Comparison of ENCODE assay signal across 9 mouse cellular contexts in the genomic region with DNA sequence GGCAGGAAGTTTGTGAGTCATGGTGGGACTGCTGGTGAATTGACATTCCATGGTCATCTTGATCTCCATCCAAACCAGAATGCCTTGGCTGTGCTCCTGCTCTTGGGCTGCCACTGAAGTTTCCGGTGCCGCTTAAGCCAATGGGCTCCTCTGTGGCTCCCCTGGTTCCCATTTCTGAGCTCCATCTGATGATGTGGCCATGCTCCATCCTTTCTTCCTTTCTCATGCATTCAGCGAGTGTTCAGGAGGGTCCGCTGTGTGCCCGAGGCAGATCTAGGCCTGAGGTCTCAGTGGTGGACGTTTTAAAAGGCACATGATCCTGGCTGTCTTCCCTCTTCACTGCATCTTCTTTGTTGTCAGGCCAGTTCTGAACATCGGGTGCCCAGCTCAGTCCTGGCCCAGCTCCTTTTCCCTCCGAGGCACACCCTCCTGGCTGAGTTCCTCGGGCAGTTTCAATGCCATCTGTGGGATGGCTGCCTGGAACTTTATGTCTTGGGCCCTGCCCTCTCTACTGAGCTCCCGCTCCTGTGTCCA. TPM values are rescaled to one million over a fixed set of nuclear protein-coding genes. Genes with fewer than 3 reads are reported as not detected.
DNase-seq lines count a peak whose midpoint lies in the region; ATAC-seq and TF ChIP-seq lines count a peak whose summit lies in the region.
"Had no signal": no experiment of that assay in that cellular context is flagged by ENCODE, and none has a peak within 500 bp of the region (broad histone marks: within the 10 kb centered on the region; RNA-seq: fewer than 3 reads in every experiment).

No protein-coding gene starts in this region.

- no peak overlapping the region for H3K9ac ChIP-seq in embryonic facial prominence, embryonic 13.5 days
- H3K9ac ChIP-seq in intestine, embryonic 16.5 days (ENCODE audit: low read depth, low read length) = no peak overlapping the region

- no peaks in the 10 kb centered on the region for H3K9me3 ChIP-seq in embryonic facial prominence, embryonic 13.5 days
- H3K9me3 ChIP-seq in embryonic facial prominence, embryonic 10.5 days = no peaks in the 10 kb centered on the region
- no peaks in the 10 kb centered on the region for H3K9me3 ChIP-seq in intestine, embryonic 16.5 days (ENCODE audit: control insufficient read depth, low read length)

- DNase-seq in embryonic facial prominence, embryonic 10.5 days (ENCODE audit: low spot score) = no peak
- peak; percentile 100 for DNase-seq in 3T3-L1 (ENCODE audit: low read depth, low spot score)
- peak; percentile 37 to 50 for DNase-seq in cerebellum, postnatal 36 days
- peak; percentile 66 for DNase-seq in layer of hippocampus, postnatal 10 days (ENCODE audit: low spot score in 2 of 2)
- DNase-seq in thymus, postnatal 25 days = no peak

- TF ChIP-seq CTCF in olfactory bulb, adult 2 months (IDR thresholded peaks at IDR 0.05; ENCODE audit: insufficient read depth, low read depth, low read length) = no peak

- H3K36me3 ChIP-seq in embryonic facial prominence, embryonic 13.5 days = peaks cover 49% of the 10 kb centered on the region
- peaks cover 51% of the 10 kb centered on the region for H3K36me3 ChIP-seq in embryonic facial prominence, embryonic 10.5 days (replicated peaks)
- peaks cover 7% of the 10 kb centered on the region for H3K36me3 ChIP-seq in intestine, embryonic 16.5 days (ENCODE audit: control insufficient read depth, insufficient read depth, low read length)

- no peak for TF ChIP-seq POLR2A in olfactory bulb, adult 2 months (IDR thresholded peaks at IDR 0.05; ENCODE audit: insufficient read depth, low read depth, low read length)

- H3K4me1 ChIP-seq in embryonic facial prominence, embryonic 13.5 days = peaks cover 44% of the 10 kb centered on the region
- H3K4me1 ChIP-seq in embryonic facial prominence, embryonic 10.5 days = peaks cover 13% of the 10 kb centered on the region
- H3K4me1 ChIP-seq in olfactory bulb, adult 2 months (ENCODE audit: control insufficient read depth, insufficient read depth, low read length) = peaks cover 11% of the 10 kb centered on the region
- H3K4me1 ChIP-seq in intestine, embryonic 16.5 days (ENCODE audit: control insufficient read depth, insufficient read depth, low read length) = 0 out of 2 replicates have a peak, but pooled peaks cover 7% of the 10 kb centered on the region

- ATAC-seq in embryonic facial prominence, embryonic 13.5 days (ENCODE audit: insufficient number of reproducible peaks, insufficient read depth, low FRiP score, low TSS enrichment, low read depth) = peak; percentile 69
- no peak for ATAC-seq in intestine, embryonic 16.5 days

- no peak overlapping the region for H3K4me3 ChIP-seq in embryonic facial prominence, embryonic 13.5 days
- H3K4me3 ChIP-seq in embryonic facial prominence, embryonic 10.5 days = no peak overlapping the region
- H3K4me3 ChIP-seq in olfactory bulb, adult 2 months (ENCODE audit: insufficient read depth, low read depth, low read length) = no peak overlapping the region
- no peak overlapping the region for H3K4me3 ChIP-seq in intestine, embryonic 16.5 days (ENCODE audit: low read length)

- H3K27ac ChIP-seq in embryonic facial prominence, embryonic 13.5 days = peak overlapping the region; percentile 72
- H3K27ac ChIP-seq in embryonic facial prominence, embryonic 10.5 days (replicated peaks) = no peak overlapping the region
- H3K27ac ChIP-seq in olfactory bulb, adult 2 months (ENCODE audit: insufficient read depth, low read depth, low read length) = peak overlapping the region; percentile 70
- H3K27ac ChIP-seq in intestine, embryonic 16.5 days (ENCODE audit: low read length) = no peak overlapping the region

- WGBS in embryonic facial prominence, embryonic 13.5 days = 78% methylated on average over 10 of the region's 10 CpGs
- WGBS in embryonic facial prominence, embryonic 10.5 days = 88% methylated on average over 10 of the region's 10 CpGs
- 44% methylated on average over 10 of the region's 10 CpGs for WGBS in olfactory bulb, adult 2 months
- 87% methylated on average over 10 of the region's 10 CpGs for WGBS in intestine, embryonic 16.5 days

- no peaks in the 10 kb centered on the region for H3K27me3 ChIP-seq in embryonic facial prominence, embryonic 13.5 days
- no peaks in the 10 kb centered on the region for H3K27me3 ChIP-seq in embryonic facial prominence, embryonic 10.5 days (replicated peaks; ENCODE audit: low read depth, poor library complexity, severe bottlenecking)
- no peaks in the 10 kb centered on the region for H3K27me3 ChIP-seq in intestine, embryonic 16.5 days (replicated peaks; ENCODE audit: control insufficient read depth, insufficient read depth, low read length)

- H3K4me2 ChIP-seq in embryonic facial prominence, embryonic 13.5 days = no peak overlapping the region
- no peak overlapping the region for H3K4me2 ChIP-seq in intestine, embryonic 16.5 days (ENCODE audit: low read depth, low read length)

RNA-seq across cellular contexts. Expression of a gene that starts 40.0 kb away (rescaled TPM):
- 12.1 and 15.4 TPM in 2 replicates for polyA plus RNA-seq in embryonic facial prominence, embryonic 13.5 days (2015; fragmentation: Nextera tagmentation; extraction: Ambion mirVana)
- 9.3 and 12.2 TPM in 2 replicates for polyA plus RNA-seq in embryonic facial prominence, embryonic 10.5 days (2016; fragmentation: Nextera tagmentation; extraction: Ambion mirVana)
- total RNA-seq in layer of hippocampus, postnatal 10 days (2021) = 10 to 100 TPM; 16.1 to 21.9 TPM
- polyA plus RNA-seq in olfactory bulb, adult 2 months (2012; ENCODE audit: insufficient read depth, insufficient read length, low replicate concordance, missing spikeins) = not detected in 2 replicates
- 13.5 and 15.0 TPM in 2 replicates for polyA plus RNA-seq in intestine, embryonic 16.5 days (2015; fragmentation: Nextera tagmentation; extraction: Ambion mirVana)
- total RNA-seq: neutrophil, adult 5-6 weeks had no signal

RNA-seq across cellular contexts. Expression of a gene that starts 51.6 kb away (rescaled TPM):
- polyA plus RNA-seq in embryonic facial prominence, embryonic 13.5 days (2015; fragmentation: Nextera tagmentation; extraction: Ambion mirVana) = 65.4 and 72.5 TPM in 2 replicates
- polyA plus RNA-seq in embryonic facial prominence, embryonic 10.5 days (2016; fragmentation: Nextera tagmentation; extraction: Ambion mirVana) = 83.1 and 93.4 TPM in 2 replicates
- total RNA-seq in layer of hippocampus, postnatal 10 days (2021) = 10 to 100 TPM; 73.0 to 81.2 TPM
- 302 TPM in 1 of 2 replicates, not detected in the other for polyA plus RNA-seq in olfactory bulb, adult 2 months (2012; ENCODE audit: insufficient read depth, insufficient read length, low replicate concordance, missing spikeins)
- 39.8 and 41.7 TPM in 2 replicates for polyA plus RNA-seq in intestine, embryonic 16.5 days (2015; fragmentation: Nextera tagmentation; extraction: Ambion mirVana)

Comparison
In these comparisons a context has a peak if more than half of its experiments do, and no peak if none do; other contexts are left out.
1. H3K27ac ChIP-seq: peak in embryonic facial prominence, embryonic 13.5 days (single experiment) and olfactory bulb, adult 2 months (single experiment); none in embryonic facial prominence, embryonic 10.5 days (single experiment) and intestine, embryonic 16.5 days (single experiment).
2. DNase-seq: peak in 3T3-L1 (single experiment), cerebellum, postnatal 36 days (2 of 2) and layer of hippocampus, postnatal 10 days (2 of 2); none in embryonic facial prominence, embryonic 10.5 days (single experiment) and thymus, postnatal 25 days (single experiment).
3. RNA of a gene that starts 40.0 kb away (polyA plus RNA-seq): 13.5 to 15.0 TPM in intestine, embryonic 16.5 days, 9.3 to 12.2 TPM in embryonic facial prominence, embryonic 10.5 days and 12.1 to 15.4 TPM in embryonic facial prominence, embryonic 13.5 days; not detected in olfactory bulb, adult 2 months; every median in the first group is over 10 times any median in the second.